Mouse (Mus musculus) midbrain, embryonic 15.5 days (tissue): ENCODE measurements around the gene Itpkb. TPM values are rescaled to one million over a fixed set of nuclear protein-coding genes. Genes with fewer than 3 reads are reported as not detected.
"Not testable (repeated sequence)": the region's sequence is repeated elsewhere in the genome, so short reads cannot be mapped to it uniquely, and the experiment has no call there.

ENCODE experiments used
- ATAC-seq: fragments of 200-750 bp; cut with Nextera tagmentation; replicated peaks from 2 replicates; pipeline ENCODE4 v1.8.0; 2017; ENCODE audit warnings: moderate TSS enrichment
- H3K27ac ChIP-seq: fragments of 300-500 bp; sonication (generic); 2 replicates; pipeline ENCODE4 v1.5.1; 2015; ENCODE audit warnings: mild to moderate bottlenecking, inconsistent platforms
- H3K27me3 ChIP-seq: fragments of 300-500 bp; sonication (generic); replicated peaks from 2 replicates; pipeline ENCODE4 v1.6.1; 2015; ENCODE audit warnings: inconsistent platforms
- H3K36me3 ChIP-seq: fragments of 300-500 bp; sonication (generic); replicated peaks from 2 replicates; pipeline ENCODE4 v1.6.1; 2015; ENCODE audit warnings: inconsistent platforms
- H3K4me1 ChIP-seq: fragments of 300-500 bp; sonication (generic); 2 replicates; pipeline ENCODE4 v1.6.1; 2015; ENCODE audit warnings: inconsistent platforms
- H3K4me2 ChIP-seq: fragments of 300-500 bp; sonication (generic); 2 replicates; pipeline ENCODE4 v1.6.1; 2015; ENCODE audit warnings: inconsistent platforms, mild to moderate bottlenecking, moderate library complexity
- H3K4me3 ChIP-seq: fragments of 300-500 bp; sonication (generic); 2 replicates; pipeline ENCODE4 v1.5.1; 2015; ENCODE audit warnings: mild to moderate bottlenecking, inconsistent platforms
- H3K9ac ChIP-seq: fragments of 300-500 bp; sonication (generic); 2 replicates; pipeline ENCODE4 v1.6.1; 2015; ENCODE audit warnings: mild to moderate bottlenecking, inconsistent platforms
- H3K9me3 ChIP-seq: fragments of 300-500 bp; sonication (generic); 2 replicates; pipeline ENCODE4 v1.6.1; 2016; ENCODE audit warnings: inconsistent platforms
- WGBS: fragments of 180-500 bp; shearing (Covaris S2); methylation state at CpG from one replicate; pipeline ENCODE4 v1.1.7; 2015; ENCODE audit warnings: mixed read lengths; 5-methylcytosine and 5-hydroxymethylcytosine counted together
- polyA plus RNA-seq: library from polyadenylated mRNA; unstranded; fragments of >200 nt; fragmentation: Nextera tagmentation; extraction: Ambion mirVana; gene quantifications from 2 replicates; pipeline ENCODE4 v1.2.1, GENCODE M21; 2015

Itpkb gene
- polyA plus RNA-seq, 1 experiment from 2014 or later: 3.0 TPM

- H3K4me3 ChIP-seq: peak overlapping the region; percentile 43; the same call in 1 of the 2 replicates
- H3K4me2 ChIP-seq: peak overlapping the region; percentile 72
- peaks cover 29% of the 10 kb centered on the region for H3K4me1 ChIP-seq
- 0 out of 2 replicates have a peak overlapping the region, but pooled peaks have one; percentile 65 for H3K9ac ChIP-seq
- H3K27ac ChIP-seq: peak overlapping the region; percentile 98
- 64% methylated on average over 18 of the region's 18 CpGs for WGBS
- no peaks in the 10 kb centered on the region for H3K36me3 ChIP-seq
- no peaks in the 10 kb centered on the region for H3K27me3 ChIP-seq
- H3K9me3 ChIP-seq: no peaks in the 10 kb centered on the region
- ATAC-seq: no peak
These were observed 35.9 kb downstream of the Itpkb start for GRCm38 (mm10) chr1:180365983-180366811.

DNA sequence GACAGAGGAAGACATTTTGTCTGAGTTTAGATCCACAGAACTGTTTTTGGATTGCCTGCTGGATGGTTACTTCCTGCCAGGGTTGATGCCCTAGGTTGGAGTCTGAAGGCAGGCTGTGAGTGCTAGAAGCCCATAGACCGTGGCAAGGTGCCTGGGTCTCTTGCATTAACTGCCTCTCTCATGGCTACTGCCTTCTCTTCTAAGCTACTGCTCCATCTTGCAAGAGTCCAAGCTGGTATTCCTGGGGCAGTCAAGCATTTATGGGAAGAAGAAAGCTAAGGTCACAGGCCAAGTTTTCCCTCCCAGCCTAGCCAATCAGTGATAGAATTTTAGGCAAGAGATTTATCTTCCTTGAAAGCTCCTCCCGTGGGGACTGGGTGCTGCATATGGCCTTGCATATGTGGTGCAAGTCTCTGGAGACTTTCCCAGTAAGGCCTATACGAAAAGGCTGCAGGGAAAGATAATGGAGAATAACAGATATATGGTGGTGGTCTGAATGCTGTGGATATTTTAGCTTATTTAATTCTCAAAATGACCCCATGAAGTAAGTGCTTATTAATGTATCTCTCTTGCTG lies 36.8 kb downstream of the Itpkb start:
- Histone ChIP-seq H3K4me3 (no peak overlapping the region), H3K9me3 (no peaks in the 10 kb centered on the region), H3K9ac (no peak overlapping the region), H3K27me3 (no peaks in the 10 kb centered on the region), H3K36me3 (no peaks in the 10 kb centered on the region), H3K4me1 (peaks cover 29% of the 10 kb centered on the region), H3K4me2 (no peak overlapping the region), H3K27ac (no peak overlapping the region)
- 67% methylated on average over 3 of the region's 3 CpGs for WGBS
- no peak for ATAC-seq

DNA sequence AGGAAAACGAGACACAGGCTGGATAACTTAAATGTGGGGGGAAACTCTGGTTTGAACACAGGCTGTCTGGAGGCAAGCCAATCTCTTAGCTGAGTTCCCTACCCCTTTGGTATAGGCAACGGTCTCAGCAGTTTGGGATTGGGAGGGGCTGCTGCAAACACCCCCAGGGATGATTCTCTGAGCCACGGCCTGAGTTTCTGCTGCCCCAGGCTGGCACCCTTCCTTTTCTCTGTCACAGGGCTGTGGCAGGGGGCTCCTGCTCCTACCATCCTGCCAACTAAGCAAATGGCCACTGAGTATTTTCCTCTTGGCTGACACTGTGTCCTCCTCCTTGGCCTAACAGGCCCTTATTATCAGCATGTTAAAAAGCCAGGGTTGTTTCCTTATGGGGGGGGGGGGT lies 37.3 kb downstream of the Itpkb start:
- Histone ChIP-seq H3K4me3 (no peak overlapping the region), H3K4me2 (no peak overlapping the region), H3K9me3 (no peaks in the 10 kb centered on the region), H3K9ac (no peak overlapping the region), H3K27ac (no peak overlapping the region), H3K27me3 (no peaks in the 10 kb centered on the region), H3K36me3 (no peaks in the 10 kb centered on the region), H3K4me1 (peaks cover 29% of the 10 kb centered on the region)
- WGBS: 71% methylated on average over 3 of the region's 3 CpGs
- no peak for ATAC-seq

GRCm38 (mm10) chr1:180368112-180368511 lies 37.8 kb downstream of the Itpkb start:
- Histone ChIP-seq H3K36me3 (no peaks in the 10 kb centered on the region), H3K4me2 (no peak overlapping the region), H3K27me3 (no peaks in the 10 kb centered on the region), H3K4me3 (no peak overlapping the region), H3K9ac (no peak overlapping the region), H3K4me1 (peaks cover 29% of the 10 kb centered on the region), H3K9me3 (no peaks in the 10 kb centered on the region), H3K27ac (no peak overlapping the region)
- 89% methylated on average over 7 of the region's 7 CpGs for WGBS
- no peak for ATAC-seq

DNA sequence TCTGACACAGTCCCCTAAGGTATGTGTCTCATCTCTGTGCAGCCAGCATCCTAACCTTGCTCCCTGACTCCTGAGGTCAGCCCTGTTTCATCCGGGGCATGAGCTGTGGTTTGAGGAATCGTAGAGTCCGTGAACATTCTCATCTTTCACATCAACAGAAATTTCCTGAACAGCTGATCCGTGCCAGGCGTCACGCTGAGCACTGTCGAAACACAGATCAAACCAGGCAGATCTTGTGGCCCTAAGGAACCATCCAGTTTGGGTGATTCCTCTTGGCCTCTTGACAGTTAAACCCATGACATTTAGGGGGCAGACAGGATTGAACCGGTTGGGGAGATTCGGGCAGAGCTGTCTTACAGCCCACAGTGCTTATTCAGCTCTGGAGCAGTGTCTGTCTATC lies 38.4 kb downstream of the Itpkb start:
- no peaks in the 10 kb centered on the region for H3K36me3 ChIP-seq
- no peak overlapping the region for H3K27ac ChIP-seq
- H3K9me3 ChIP-seq: no peaks in the 10 kb centered on the region
- WGBS: 76% methylated on average over 9 of the region's 9 CpGs
- H3K4me2 ChIP-seq: no peak overlapping the region
- H3K27me3 ChIP-seq: no peaks in the 10 kb centered on the region
- no peak overlapping the region for H3K4me3 ChIP-seq
- H3K4me1 ChIP-seq: peaks cover 28% of the 10 kb centered on the region
- ATAC-seq: no peak
- no peak overlapping the region for H3K9ac ChIP-seq

DNA sequence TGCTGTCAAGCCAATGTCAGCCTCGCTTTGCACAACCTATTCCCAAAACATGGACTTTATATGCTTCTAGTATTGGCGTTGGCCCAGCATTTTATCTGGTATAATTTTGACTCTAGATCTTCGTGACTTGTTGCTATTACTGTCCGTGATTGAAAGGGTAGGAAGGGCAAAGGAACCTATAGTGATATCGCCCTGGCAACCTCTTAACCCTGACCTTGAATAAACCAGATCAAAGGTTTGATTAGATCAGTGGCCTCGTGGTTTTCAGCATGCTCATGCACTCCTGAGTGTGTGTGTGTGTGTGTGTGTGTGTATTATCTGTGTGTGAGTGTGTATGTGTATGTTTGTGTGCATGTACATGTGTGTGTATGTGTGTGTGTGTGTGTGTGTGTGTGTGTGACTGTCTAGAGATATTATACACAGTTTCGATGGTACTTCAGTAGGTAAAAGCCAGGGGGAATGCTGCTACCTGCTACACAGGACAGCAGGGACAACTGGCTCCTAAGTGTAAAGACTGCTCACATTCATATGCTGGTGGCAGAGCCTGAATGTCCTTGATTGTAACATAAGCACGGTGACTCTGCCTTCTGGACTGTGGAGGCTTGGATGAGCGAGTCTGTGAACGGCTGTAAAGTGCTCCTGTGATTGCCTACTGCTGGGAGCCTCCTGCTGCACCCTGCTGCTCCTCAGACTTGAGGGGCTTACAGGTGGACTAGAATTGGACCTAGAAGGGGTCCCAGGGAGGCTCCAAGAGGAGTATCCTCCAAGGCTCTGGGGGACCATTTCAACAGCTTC lies 40.8 kb downstream of the Itpkb start:
- H3K4me3 ChIP-seq: no peak overlapping the region
- ATAC-seq: no peak
- no peaks in the 10 kb centered on the region for H3K36me3 ChIP-seq
- WGBS: 70% methylated on average over 10 of the region's 10 CpGs
- H3K27me3 ChIP-seq: no peaks in the 10 kb centered on the region
- H3K9ac ChIP-seq: no peak overlapping the region
- no peaks in the 10 kb centered on the region for H3K9me3 ChIP-seq
- H3K4me1 ChIP-seq: peaks cover 12% of the 10 kb centered on the region
- no peak overlapping the region for H3K27ac ChIP-seq
- no peak overlapping the region for H3K4me2 ChIP-seq

DNA sequence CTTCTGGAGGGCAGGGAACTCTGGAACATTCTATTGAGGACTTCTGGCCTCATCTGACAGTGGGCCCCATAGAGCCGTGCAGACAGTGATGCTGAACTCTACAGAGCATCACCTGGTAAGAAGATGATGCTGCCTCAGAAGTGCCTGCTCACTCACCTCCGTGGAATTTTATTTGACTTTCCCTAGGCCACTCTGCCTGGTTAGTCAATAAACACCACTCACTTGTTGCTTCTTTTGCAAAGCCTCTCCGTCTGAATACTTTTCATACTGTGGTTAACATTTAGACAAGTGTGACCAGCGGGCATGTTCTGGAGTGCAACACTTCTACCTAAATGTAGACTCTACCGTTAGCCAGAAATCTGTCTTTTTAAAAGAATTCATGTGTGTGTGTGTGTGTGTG lies 42.0 kb downstream of the Itpkb start:
- H3K9me3 ChIP-seq, H3K36me3 ChIP-seq, H3K27me3 ChIP-seq, H3K27ac ChIP-seq, H3K4me2 ChIP-seq, H3K4me3 ChIP-seq, H3K9ac ChIP-seq, ATAC-seq, H3K4me1 ChIP-seq: not testable (repeated sequence)
- WGBS: 88% methylated on average over 5 of the region's 5 CpGs

DNA sequence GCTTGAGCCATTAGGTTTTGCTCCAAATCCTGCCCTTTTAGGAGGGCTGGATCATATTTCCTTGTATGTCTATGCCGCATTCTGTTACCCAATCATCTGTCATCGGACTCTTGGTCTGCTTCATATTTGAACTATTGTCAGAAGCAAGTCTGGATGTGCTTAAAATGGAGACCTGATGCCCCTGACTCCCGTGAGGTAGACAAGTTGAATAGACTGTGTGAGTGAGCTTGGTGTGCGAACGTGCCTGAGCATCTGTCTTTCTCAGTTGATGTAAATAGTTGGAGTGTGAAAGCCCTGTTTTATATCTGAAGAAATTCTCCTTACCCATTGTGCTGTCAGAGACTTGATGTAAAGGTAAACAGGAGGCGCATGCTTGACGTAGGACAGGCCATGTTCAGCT lies 46.3 kb downstream of the Itpkb start:
- Histone ChIP-seq H3K9me3 (no peaks in the 10 kb centered on the region), H3K27me3 (no peaks in the 10 kb centered on the region), H3K4me2 (no peak overlapping the region), H3K27ac (no peak overlapping the region), H3K4me1 (no peaks in the 10 kb centered on the region), H3K36me3 (no peaks in the 10 kb centered on the region), H3K4me3 (no peak overlapping the region), H3K9ac (no peak overlapping the region)
- no peak for ATAC-seq
- WGBS: 87% methylated on average over 7 of the region's 7 CpGs

DNA sequence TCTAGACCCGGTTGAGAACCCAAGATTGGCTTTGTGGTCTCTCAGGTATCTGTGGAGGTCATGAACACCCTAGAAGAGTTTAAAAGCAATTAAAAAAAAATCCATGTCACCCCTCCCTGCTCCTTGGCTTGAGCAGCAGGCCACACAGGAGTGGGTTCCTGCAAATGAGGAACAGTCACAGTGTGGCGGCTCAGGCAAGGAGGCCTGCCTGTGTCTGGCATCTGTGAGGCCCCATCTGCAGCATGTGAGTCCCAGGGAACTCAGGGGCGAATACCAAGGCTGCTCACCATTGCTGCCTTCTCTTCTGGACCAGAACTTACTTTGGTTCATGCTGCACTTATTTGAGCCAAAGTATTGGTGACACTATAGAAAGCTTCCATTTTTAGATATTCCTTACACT lies 49.3 kb downstream of the Itpkb start:
- ATAC-seq: no peak
- 82% methylated on average over 3 of the region's 3 CpGs for WGBS
- H3K9me3 ChIP-seq: no peaks in the 10 kb centered on the region
- H3K4me1 ChIP-seq: no peaks in the 10 kb centered on the region
- H3K27ac ChIP-seq: no peak overlapping the region
- no peaks in the 10 kb centered on the region for H3K27me3 ChIP-seq
- H3K4me2 ChIP-seq: no peak overlapping the region
- H3K36me3 ChIP-seq: no peaks in the 10 kb centered on the region
- no peak overlapping the region for H3K4me3 ChIP-seq
- H3K9ac ChIP-seq: no peak overlapping the region

DNA sequence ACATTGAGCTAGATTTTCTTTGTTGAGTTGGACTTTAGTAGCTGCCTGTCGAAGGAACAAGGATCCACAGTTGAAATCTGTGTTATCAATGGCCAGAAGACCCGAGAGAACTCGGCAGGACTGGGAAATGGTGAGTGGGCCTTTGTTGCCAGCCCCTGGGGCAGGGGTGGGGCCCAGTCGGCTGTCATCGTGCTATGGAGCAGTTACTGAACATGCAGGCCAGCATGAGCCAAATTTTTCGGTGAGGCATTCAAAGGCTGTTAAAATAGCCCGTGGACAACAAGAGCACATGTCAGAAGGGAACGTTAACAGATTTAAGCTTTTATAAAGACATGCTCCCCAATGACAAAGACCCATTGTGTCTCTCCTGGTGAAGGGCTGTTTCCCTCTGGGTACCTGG lies 52.1 kb downstream of the Itpkb start:
- Histone ChIP-seq H3K27me3 (no peaks in the 10 kb centered on the region), H3K4me3 (no peak overlapping the region), H3K36me3 (no peaks in the 10 kb centered on the region), H3K9ac (no peak overlapping the region), H3K9me3 (no peaks in the 10 kb centered on the region), H3K4me1 (peaks cover 11% of the 10 kb centered on the region), H3K4me2 (no peak overlapping the region), H3K27ac (no peak overlapping the region)
- ATAC-seq: no peak
- 34% methylated on average over 8 of the region's 8 CpGs for WGBS

- Histone ChIP-seq H3K36me3 (no peaks in the 10 kb centered on the region), H3K4me2 (no peak overlapping the region), H3K27ac (no peak overlapping the region), H3K4me1 (peaks cover 21% of the 10 kb centered on the region), H3K9me3 (no peaks in the 10 kb centered on the region), H3K9ac (no peak overlapping the region), H3K4me3 (no peak overlapping the region), H3K27me3 (no peaks in the 10 kb centered on the region)
- 95% methylated on average over 8 of the region's 8 CpGs for WGBS
- no peak for ATAC-seq
These were observed 53.6 kb downstream of the Itpkb start for GRCm38 (mm10) chr1:180383884-180384283.

- Histone ChIP-seq H3K4me1 (peaks cover 23% of the 10 kb centered on the region), H3K36me3 (no peaks in the 10 kb centered on the region), H3K27me3 (no peaks in the 10 kb centered on the region), H3K4me3 (no peak overlapping the region), H3K9me3 (no peaks in the 10 kb centered on the region), H3K9ac (no peak overlapping the region), H3K27ac (no peak overlapping the region), H3K4me2 (no peak overlapping the region)
- 74% methylated on average over 10 of the region's 10 CpGs for WGBS
- ATAC-seq: no peak
These were observed 54.2 kb downstream of the Itpkb start for GRCm38 (mm10) chr1:180384486-180384885.
